Mouse (Mus musculus) heart, postnatal 4 days (tissue): Measurements from ENCODE around the gene Aldh1l1. TPM values are rescaled to one million over a fixed set of nuclear protein-coding genes. Genes with fewer than 3 reads are reported as not detected.
A peak's percentile ranks its signal among the peaks of the same experiment; 100 is the strongest.
"Not testable (repeated sequence)": the region's sequence is repeated elsewhere in the genome, so short reads cannot be mapped to it uniquely, and the experiment has no call there.

Source experiments
- DNase-seq: peaks from one replicate; pipeline ENCODE4 v3.0.0; 2021
- total RNA-seq, 2 experiments: library from RNA; stranded (reverse); gene quantifications; 2 replicates each; pipeline ENCODE4 v1.2.3; 2021

Gene Aldh1l1
- total RNA-seq, 2 experiments from 2014 or later, result 0.61 to 1.2 TPM

DNA sequence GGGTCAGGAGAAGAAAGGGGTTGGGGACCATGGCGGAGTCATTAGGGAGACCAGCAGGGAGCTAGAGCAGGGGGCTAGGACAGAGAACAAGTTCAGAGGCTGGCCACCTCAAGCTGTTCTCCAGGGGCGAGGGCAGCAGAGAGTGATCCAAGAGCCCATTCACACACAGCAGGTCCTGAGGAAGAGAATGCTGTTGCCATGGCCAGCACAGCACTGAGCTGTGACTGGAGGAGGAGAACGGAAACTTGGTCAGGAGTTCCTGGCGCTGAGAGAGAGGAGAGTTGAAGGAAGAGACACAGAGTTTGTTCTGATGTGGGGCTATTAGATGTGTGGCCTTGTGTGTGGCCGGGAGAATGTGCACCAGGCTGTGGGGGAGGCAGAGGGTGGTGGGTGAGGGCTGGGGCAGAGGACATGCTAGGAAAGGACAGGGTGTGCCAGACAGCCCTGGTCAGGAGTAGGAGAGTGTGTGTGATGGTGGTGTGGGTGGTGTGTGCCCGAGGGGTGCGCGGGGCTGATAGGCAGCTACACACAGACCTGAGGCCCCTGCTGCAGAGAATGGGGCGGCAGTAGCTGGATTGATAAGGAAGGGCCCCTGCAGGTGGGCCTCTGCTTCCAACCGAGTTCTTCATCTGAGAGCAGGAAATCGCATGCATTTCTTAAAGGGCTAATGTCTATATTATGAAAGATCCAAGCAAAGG lies 136.7 kb downstream of the Aldh1l1 start:
- DNase-seq, result no peak

DNA sequence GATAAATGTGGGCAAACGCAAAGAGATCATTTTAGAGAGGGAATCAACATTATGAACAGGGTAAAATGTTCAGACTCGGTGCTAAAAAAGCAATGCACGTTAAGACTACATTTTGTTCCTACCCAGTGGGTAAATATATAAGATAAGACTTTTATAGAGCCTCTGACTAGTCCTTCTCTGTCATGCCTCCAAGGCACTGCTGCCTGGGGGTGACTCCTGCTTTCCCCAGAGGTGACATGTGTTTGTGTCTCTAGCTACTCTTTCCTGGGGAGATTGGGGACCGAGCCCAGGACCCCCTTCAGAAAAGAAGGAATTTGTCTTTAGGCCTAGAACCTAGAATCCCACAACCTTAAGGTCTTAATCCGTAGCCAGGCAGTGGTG lies 137.2 kb downstream of the Aldh1l1 start:
- no peak for DNase-seq

DNA sequence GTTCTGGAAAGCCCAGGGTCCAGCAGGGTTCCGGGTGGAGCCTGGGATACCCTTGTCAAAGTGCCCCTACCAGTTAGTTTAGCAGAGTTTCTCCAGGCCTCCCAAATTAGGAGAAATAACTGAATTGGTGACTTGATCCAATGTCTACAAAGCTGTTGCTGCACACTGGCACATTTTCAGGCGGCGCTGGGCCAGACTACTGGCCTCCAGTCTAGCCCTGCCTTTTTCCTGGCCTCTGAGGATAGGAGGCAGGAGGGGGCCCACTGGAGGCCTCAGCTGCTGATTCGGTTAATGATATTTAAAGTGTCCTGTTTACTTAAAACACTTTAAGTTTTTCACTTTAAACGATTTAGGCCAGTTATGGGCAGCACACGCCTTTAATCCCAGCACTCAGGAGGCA lies 138.0 kb downstream of the Aldh1l1 start:
- peak; percentile 53 for DNase-seq

DNA sequence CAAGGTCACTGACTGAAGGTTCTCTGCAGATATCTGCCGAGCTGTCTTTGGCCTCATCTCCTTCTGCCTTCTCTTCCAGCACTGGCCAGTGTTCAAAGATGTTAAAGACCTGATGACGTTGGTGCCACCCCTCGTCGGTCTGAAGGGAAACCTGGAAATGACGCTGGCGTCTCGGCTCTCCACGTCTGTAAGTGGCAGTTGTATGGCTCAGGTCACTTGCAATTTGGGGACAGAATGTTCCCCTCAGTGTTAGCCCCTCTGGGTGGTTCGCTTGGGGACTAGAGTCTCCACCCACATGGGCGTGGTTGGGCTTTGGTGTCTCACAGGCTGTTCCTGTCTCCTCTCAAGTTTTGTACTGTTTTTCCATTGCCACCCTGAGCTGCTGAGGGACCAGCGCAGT lies 138.5 kb downstream of the Aldh1l1 start:
- DNase-seq, result no peak

DNA sequence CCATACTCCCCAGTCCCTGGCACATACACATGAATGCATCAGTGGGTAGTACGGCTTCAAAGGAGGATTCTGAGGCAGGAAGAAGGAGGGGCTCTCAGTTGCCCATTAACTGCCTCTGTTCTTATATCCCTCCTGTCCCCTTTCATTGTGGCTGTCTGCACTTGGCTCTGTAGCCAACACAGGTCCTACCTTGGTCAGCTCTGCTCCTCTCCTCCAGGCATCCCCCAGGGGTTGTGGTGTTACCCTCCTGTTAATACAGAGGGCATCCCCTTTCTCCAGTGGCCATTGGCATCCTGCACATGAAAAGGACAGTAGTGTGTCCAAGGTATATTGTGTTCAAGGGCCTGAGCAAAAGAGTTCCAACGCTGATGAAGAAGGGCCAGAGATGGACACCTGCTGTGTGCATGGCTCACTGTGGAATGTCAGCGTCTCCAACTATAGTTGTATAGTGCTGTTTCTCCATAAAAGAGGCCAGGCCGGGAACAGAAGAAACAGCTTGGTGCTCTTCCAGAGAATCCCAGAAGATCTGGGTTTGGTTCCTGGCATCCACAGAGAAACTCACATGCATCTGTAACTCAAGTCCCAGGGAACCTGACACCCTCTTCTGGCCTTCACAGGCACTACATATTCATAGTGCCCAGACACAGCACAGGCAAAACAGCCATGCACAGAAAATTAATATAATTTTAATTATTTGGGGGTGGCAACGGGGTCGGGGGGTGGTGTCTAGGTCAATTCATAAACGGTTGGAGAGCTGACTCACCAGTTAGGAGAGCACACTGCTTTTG lies 139.2 kb downstream of the Aldh1l1 start:
- no peak for DNase-seq

DNA sequence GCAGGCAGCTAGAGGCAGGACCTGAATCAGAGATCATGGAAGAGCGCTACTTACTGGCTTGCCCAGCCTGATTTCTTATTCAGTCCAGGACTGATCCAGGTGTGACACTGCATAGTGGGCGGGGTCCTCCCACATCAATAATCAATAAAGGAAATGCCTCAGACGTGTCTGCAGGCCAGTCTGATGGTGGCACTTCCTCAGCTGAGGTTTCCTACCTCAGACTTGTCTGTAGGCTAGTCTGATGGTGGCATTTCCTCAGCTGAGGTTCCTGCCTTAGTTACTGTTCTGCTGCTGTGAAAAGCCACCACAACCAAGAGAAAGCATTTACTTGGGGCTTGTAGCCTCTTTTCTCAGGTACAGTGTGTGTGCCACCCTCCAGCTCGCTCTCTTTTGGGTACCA lies 141.3 kb downstream of the Aldh1l1 start:
- DNase-seq, result no peak

DNA sequence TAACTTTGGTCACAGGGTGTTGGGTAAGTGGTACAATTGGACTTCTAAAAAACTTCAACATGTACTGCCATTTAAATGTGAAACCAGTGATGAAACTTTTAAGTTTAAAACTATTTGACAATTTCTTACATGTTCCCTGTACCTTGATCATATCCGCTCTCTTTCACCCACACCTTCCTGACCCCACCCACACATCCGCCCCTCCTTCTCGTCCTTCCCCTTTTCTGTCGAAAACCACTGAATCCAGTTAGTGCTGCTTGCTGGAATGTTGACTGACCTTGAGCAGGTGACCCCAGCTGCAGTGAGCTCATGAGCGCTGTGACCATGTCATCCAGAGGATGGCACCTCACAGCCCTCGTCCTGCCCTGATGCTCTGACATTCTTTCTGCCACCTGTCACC lies 143.3 kb downstream of the Aldh1l1 start:
- DNase-seq, result no peak

DNA sequence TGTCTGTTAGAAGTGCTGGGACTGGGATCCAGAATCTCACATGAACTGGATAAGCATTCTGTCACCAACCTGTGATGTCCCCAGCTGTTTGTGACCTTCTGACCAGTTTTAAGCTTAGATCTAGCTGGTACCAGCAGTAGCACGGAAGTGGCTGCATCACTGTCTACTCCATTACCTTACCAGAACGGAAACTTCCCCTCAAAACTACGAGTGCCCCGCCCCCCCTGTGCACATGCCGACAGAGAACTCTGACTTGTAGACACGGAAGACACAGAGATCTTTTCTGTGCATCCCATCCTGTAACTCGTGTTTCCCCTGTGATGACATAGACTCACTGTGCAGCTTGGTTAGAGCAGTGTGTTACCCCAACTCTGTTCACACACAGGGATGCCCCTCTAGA lies 144.2 kb downstream of the Aldh1l1 start:
- DNase-seq, result no peak

- DNase-seq, result not testable (repeated sequence)
Observed at GRCm38 (mm10) chr6:90632526-90632925, 146.3 kb downstream of the Aldh1l1 start.

DNA sequence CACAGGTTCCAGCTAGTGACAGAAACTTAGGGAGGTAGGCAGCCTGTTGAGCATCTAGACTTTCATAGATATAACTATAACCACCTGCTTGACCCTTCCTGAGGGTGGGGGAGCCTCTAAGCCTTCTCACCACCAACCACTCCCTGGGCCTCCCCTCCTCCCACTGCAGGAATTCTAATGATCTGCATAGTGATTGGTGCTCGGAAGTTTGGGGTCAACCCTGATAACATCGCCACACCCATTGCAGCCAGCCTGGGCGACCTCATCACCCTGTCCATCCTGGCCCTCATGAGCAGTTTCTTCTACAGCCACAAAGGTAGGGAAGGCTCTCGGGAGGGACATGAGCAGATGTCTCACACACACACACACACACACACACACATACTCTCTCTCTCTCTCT lies 148.9 kb downstream of the Aldh1l1 start:
- no peak for DNase-seq

GRCm38 (mm10) chr6:90635611-90636010 lies 149.4 kb downstream of the Aldh1l1 start:
- DNase-seq, result no peak

DNA sequence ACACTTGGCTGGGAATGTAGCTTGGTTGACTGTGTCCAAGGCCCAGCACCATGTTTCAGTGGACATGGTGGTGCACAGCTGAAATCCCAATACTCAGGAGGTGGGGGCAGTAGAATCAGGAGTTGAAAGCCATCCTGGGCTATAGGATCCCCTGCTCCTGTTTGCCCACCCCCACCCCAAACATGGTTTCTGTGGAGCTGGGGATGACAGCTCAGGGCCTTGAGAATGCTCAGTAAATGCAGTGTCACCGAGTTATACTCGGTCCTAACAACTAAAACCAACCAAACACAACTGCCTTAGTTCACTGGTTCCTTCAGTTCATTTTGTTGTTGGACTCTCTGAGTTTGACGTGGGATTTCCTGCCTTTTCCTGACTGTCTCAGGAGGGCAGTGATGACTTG lies 156.8 kb downstream of the Aldh1l1 start:
- DNase-seq, result no peak

GRCm38 (mm10) chr6:90644965-90645364 lies 158.7 kb downstream of the Aldh1l1 start:
- DNase-seq, result no peak

DNA sequence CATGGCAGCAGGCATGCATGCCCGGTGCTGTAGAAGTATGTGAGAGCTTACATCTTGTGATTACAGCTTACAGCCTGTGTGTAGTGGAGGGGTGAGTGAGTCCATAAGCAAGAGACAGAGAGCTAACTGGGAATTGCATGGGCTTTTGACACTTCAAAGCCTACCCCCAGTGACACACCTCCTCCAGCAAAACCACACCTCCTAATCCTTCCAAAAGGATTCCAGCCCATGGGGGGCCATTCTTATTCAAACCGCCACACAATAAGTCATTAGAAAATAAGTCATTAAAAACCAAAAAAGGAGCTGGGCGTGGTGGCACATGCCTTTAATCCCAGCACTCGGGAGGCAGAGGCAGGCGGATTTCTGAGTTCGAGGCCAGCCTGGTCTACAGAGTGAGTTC lies 162.2 kb downstream of the Aldh1l1 start:
- DNase-seq, result no peak

DNA sequence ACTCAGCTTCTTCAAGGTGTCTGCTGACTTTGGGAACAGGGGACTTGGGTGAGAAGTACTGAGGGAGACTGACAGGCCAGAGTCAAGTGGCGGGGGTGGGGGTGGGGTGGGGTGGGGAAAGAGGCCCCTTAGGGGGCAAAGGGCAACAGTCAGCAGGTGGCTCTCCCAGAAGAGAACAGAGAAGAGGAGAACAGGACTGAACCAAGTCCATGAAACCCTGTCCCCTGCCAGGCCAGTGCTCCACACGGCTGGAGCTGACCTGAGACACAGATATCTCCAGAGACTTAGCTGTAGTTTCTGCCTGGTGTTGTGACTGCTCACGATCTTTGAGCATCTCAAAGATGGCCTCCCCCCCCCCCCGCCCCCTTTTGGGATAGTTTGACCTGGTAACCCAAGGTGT lies 163.1 kb downstream of the Aldh1l1 start:
- DNase-seq, result no peak

Other genes with a start within 250 kb of the Aldh1l1 start
- not detected for gene Vmn1r54, start 240.1 kb upstream of the Aldh1l1 start, total RNA-seq
- not detected for gene BC048671, start 185.2 kb upstream of the Aldh1l1 start, total RNA-seq
- gene Chst13, start 161.2 kb upstream of the Aldh1l1 start, total RNA-seq, result not detected
- gene Uroc1, start 153.1 kb upstream of the Aldh1l1 start, total RNA-seq, result not detected
- gene Zxdc, start 116.9 kb upstream of the Aldh1l1 start, total RNA-seq, result 10 to 100 TPM; 17.4 to 18.6 TPM
- not detected for gene Cfap100, start 57.6 kb upstream of the Aldh1l1 start, total RNA-seq
- 10 to 100 TPM in 1 of 2 experiments, 1 to 10 TPM in 1; 9.7 to 11.6 TPM for gene Klf15, start 23.9 kb upstream of the Aldh1l1 start, total RNA-seq
- 10 to 100 TPM; 19.4 to 19.8 TPM for gene Slc41a3, start 118.3 kb downstream of the Aldh1l1 start, total RNA-seq